Mouse (Mus musculus): ENCODE data around the gene Coch.
"Not testable (repeated sequence)": the region's sequence is repeated elsewhere in the genome, so short reads cannot be mapped to it uniquely, and the experiment has no call there.

The Coch gene

GRCm38 (mm10) chr12:51593229-51594029 lies at the start of gene Coch:
Gene Coch, plus strand, starts transcription at chr12:51593341.
- DNase-seq, result no peak

GRCm38 (mm10) chr12:51543402-51543960 lies 49.7 kb upstream of the Coch start:
- DNase-seq, result no peak

- no peak for DNase-seq
Observed at GRCm38 (mm10) chr12:51555041-51555440, 38.1 kb upstream of the Coch start.

GRCm38 (mm10) chr12:51561416-51561815 lies 31.7 kb upstream of the Coch start:
- DNase-seq, result no peak

GRCm38 (mm10) chr12:51567225-51567624 lies 25.9 kb upstream of the Coch start:
- no peak for DNase-seq

- no peak for DNase-seq
Observed at GRCm38 (mm10) chr12:51569472-51569871, 23.7 kb upstream of the Coch start.

- DNase-seq, result no peak
Observed at GRCm38 (mm10) chr12:51569944-51570343, 23.2 kb upstream of the Coch start.

GRCm38 (mm10) chr12:51572651-51573050 lies 20.5 kb upstream of the Coch start:
- no peak for DNase-seq

GRCm38 (mm10) chr12:51577816-51578215 lies 15.3 kb upstream of the Coch start:
- not testable (repeated sequence) for DNase-seq

- no peak for DNase-seq
Observed at GRCm38 (mm10) chr12:51589263-51589662, 3.9 kb upstream of the Coch start.

- DNase-seq, result no peak
Observed at GRCm38 (mm10) chr12:51591921-51592320, 1.2 kb upstream of the Coch start.

GRCm38 (mm10) chr12:51592888-51593228 lies 283 bp upstream of the Coch start:
- no peak for DNase-seq

- no peak for DNase-seq
Observed at GRCm38 (mm10) chr12:51594030-51594470, 909 bp downstream of the Coch start.

GRCm38 (mm10) chr12:51603306-51603705 lies 10.2 kb downstream of the Coch start:
- no peak for DNase-seq

- no peak for DNase-seq
Observed at GRCm38 (mm10) chr12:51606138-51606537, 13.0 kb downstream of the Coch start.

- no peak for DNase-seq
Observed at GRCm38 (mm10) chr12:51612361-51612760, 19.2 kb downstream of the Coch start.

- no peak for DNase-seq
Observed at GRCm38 (mm10) chr12:51620572-51620971, 27.4 kb downstream of the Coch start.

GRCm38 (mm10) chr12:51621161-51621560 lies 28.0 kb downstream of the Coch start:
- DNase-seq, result no peak

GRCm38 (mm10) chr12:51622670-51623365 lies 29.7 kb downstream of the Coch start:
- no peak for DNase-seq

- DNase-seq, result no peak
Observed at GRCm38 (mm10) chr12:51623366-51623694, 30.2 kb downstream of the Coch start.

- peak; percentile 26 for DNase-seq
Observed at GRCm38 (mm10) chr12:51633481-51633880, 40.3 kb downstream of the Coch start.

- DNase-seq, result no peak
Observed at GRCm38 (mm10) chr12:51636260-51636659, 43.1 kb downstream of the Coch start.

GRCm38 (mm10) chr12:51636689-51637470 lies 43.7 kb downstream of the Coch start:
- DNase-seq, result no peak

Measured in kidney, adult 11 months (tissue).